Mouse (Mus musculus): Measurements from ENCODE around the gene Prkg2.

Gene Prkg2

DNA sequence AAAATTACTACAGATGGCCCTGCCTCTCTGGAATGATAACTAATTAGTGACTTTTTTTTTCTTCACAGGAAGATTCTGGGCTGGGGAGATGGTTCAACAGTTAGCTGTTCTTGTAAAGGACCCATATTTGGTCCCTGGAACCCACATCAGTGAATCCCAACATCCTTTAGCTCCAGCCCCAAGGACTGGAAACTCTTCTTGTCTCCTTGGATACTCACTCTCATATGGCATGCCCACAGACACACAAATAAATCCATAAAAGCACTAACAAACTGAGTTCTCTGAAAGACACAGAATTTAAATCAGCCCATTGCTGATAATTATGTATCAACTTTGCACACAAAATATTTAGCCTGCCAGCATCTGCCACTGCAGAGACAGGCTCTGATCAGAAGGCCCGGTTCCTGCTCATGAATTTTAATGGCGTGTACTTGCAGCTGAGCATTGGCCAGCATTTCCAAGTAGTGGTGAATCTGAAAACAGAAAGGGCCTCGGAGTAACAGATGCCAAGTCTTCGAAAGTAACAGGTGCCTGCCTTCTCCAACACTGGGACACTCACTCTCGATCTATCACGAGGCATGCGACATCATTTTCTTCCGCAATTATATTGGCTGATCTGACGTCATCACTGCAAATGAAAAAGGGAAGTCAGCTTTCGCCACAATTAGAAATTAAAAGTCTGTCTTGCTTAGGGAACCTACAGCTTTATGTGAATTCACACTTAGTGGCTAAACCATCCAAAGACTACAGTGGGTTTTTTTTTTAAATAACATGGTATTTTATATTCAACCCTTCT lies 61.1 kb downstream of the Prkg2 start:
- DNase-seq (ENCODE audit: low read depth, low spot score): no peak

DNA sequence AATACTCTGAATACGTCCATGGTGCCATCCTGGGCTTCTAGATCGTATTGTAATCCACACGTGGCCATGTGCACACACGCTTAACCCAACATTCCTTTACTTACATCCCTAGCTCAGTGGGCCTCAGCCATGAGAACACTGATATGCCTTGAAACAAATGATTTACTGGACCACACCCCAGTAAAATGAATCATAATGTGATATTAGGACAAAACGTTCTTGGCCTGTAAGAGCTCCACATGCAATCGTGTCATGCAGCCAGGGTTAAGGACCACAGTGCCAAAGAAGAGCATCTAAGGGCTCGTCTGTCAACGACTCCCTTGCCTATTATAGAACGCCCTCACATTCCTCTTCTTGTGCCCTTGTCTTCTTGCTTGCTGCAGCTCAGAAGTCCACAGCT lies 70.5 kb downstream of the Prkg2 start:
- no peak for DNase-seq (ENCODE audit: low read depth, low spot score)

DNA sequence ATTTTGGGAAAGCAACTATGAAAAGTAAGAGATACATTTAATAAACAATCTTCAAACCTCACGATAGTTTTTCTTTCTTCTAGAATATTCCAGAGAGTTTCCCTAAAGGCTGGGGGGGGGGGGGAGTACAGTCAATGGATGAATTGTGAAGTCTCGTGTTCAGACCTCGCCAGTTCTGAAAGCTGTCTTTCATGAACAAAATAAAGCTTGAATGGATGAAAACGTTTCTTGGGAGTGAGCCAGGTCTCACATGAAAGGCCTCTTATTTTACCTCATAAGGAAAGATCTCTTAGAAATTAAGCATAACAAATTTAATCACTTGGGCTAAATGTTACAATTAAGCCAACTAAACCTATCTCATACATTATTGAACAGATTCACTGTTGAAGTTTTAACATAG lies 72.0 kb downstream of the Prkg2 start:
- DNase-seq (ENCODE audit: low read depth, low spot score): no peak

DNA sequence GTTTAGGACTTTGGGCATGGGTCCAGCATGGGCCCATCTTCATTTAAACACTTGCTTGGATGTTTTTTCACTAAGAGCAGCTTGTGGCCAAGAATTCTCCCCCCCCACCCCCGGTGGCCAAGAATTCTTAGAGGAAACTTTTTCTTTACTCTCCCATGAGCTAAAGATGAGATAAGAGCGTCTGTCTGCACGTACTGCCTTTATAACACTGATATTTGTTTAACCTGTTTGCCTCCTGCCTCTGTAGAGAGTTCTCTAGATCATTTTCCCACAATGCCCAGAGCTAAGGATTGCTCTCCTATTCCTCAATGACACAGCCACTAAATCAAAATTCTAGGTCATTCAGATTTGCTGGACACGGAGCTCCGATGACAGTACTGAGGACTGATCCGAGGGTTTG lies 72.8 kb downstream of the Prkg2 start:
- DNase-seq (ENCODE audit: low read depth, low spot score): no peak

DNA sequence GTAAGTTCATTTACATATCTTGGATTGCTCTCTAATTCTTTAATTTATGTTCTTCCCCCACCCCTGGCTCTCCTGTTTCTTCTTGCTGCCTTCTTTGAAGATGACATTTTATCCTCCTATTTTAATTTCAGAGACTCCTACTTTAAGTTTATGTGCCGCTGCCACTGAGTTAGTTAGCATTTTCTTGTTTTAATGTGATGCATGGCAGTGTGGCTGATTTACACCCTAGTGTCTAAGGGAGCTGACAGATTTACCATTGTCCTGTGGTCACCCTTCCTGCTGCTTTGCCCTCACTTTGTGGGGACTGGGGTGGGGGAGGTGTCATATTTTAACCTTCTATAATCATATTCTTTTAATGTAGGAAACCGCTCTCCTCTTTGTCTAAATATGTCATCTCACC lies 74.7 kb downstream of the Prkg2 start:
- DNase-seq (ENCODE audit: low read depth, low spot score): no peak

DNA sequence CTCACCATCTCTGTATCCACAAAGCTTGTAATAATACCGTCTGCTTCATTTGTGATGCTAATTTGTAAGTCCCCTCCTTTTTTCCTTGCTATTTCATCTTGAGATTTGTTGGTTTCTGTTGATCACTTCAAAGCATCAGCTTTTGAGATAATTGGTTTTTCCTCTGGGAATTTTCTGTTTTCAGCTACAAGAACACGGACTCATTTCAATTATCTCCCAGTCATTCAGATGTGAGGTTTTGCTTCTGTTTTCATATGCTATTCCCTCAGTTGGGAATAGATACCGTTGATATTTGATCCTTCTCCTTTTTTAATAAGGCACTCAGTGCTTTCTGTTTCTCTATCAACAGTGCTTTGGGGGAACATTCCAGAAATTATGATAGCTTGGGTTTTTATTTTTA lies 81.6 kb downstream of the Prkg2 start:
- no peak for DNase-seq (ENCODE audit: low read depth, low spot score)

DNA sequence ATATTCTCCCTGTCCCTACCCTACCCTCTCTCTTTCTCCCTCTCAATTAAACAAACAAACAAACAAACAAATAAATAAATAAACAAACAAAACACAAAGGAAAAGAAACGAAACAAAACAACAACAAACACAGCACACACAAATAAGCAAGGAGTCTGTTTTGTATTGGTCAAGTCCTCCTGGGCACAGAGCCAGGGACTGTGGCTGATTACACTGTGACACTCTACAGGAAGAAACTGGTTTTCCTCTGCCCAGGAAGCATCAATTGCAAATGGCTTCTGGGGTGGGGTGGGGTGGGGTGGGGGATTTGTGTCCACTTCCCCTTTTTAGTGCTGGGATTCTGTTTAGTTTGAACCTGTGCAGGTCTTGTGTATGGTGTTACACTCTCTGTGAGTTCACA lies 83.8 kb downstream of the Prkg2 start:
- no peak for DNase-seq (ENCODE audit: low read depth, low spot score)

DNA sequence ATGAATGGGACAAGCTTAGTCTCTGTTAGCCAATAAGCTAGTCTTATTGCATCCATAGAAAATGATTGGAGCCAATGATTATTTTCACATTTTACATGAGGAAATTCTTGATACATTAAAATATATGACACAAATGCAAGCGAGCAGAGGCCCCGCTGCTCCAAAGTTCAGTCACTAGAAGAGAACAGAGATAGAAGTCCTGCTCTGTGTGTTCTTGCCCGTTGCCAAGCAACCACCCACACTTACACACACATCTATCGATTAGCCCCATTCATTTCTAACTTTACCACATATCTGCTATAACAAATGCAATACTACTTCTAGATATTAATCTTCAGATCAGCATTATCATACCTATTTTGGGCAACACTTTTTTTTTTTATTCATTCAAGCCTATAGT lies 85.6 kb downstream of the Prkg2 start:
- no peak for DNase-seq (ENCODE audit: low read depth, low spot score)

DNA sequence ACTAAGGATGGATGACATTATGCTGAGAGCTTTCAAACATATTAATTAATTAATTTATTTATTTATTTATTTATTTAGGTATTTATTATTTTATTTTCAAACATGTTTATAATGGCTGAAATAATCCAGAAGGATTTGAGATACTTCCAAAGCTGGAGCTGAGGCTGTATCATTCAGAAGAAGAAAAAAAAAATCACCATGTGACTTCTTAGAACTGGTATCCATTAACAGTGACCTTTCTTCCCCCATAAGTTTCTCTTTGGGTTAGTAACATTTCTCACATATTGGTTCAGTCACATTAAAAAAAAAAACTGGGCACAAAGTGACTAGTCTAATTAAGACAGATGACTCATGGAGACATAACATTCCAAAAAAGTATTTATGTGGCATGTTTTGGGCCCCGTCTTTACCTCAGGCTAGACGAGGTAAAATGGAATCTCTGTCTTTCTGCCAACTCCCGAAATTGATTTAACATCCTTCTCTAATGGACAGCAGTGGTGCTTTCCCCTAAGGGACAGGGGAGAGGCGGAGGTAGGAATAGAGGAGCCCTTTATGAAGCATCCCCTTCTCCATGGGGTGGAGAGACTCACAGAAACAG lies 86.6 kb downstream of the Prkg2 start:
- DNase-seq (ENCODE audit: low read depth, low spot score): no peak

DNA sequence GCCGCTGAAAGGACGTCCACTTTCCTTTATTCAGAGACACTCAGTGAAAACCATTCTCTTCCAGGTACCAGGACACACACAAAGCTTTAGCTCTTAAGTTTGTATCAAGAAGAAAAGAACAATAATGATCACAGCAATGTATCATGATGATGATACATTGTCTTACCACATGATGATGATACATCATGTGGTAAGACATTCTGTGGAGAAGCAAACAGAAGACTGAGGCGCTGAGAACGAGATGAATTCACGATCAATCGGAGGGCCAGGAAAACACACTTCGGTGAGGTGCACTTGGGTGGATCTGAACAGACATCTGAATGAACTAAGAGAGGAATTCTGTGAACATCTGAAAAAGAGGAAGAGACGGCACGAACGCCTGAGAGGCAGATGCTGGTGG lies 87.4 kb downstream of the Prkg2 start:
- no peak for DNase-seq (ENCODE audit: low read depth, low spot score)

DNA sequence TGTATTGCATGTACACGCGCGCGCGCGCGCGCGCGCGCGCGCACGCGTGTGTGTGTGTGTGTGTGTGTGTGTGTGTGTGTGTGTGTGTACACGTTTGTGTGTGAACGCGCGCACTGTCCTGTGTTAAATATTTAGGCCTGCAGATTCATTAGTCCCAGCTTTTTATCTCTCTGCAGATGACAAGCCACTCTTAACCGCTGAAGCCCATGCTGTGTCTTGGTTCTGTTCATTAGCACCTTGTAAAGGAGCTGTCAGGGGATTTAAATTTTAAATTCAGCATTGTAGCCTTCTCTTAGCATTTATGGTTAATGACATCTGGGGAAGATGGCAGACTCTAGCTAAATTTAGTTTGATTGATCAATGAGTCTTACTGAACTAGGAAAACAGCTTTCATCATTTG lies 90.5 kb downstream of the Prkg2 start:
- no peak for DNase-seq (ENCODE audit: low read depth, low spot score)

DNA sequence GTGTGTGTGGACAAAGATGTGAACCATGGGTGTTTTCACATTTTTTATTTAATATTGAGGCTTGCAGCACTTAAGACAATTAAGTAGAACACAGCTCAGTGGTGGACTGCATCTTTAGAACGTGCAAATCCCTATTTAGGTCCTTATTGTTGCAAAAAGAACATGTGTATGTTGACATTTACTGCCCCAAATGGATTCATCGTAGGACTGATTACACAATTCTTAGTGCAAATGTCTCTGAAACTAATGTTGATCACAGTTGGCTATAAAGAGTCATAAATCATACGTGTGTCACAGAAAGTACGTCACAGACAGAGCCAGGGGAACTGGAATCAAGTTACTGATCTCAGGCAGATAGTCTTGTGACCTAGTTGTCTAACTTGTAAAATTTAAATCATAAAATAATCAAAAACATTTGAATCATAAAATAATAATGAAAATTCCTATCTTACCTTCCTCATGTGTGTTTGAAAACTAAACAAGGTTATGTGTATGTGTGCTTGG lies 91.0 kb downstream of the Prkg2 start:
- no peak for DNase-seq (ENCODE audit: low read depth, low spot score)

DNA sequence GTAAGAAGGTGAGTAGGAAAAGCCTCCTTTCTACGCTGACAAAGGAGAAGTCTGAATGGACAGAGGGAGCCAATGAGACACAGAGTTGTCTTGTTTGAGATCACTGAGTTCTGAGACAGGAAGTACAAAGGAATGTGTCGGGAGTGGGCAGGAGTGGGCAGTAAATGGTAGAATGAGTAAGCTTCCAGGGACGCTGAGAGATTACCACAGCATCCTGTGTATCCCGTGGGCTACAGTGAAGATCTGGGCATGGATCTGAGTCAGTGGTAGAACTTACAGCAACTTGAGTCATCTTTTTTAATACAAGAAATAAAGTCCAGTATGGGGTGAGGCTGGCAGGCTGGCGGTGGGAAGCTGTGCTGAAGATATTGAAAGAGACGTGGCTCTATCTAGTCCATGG lies 93.4 kb downstream of the Prkg2 start:
- DNase-seq (ENCODE audit: low read depth, low spot score): no peak

DNA sequence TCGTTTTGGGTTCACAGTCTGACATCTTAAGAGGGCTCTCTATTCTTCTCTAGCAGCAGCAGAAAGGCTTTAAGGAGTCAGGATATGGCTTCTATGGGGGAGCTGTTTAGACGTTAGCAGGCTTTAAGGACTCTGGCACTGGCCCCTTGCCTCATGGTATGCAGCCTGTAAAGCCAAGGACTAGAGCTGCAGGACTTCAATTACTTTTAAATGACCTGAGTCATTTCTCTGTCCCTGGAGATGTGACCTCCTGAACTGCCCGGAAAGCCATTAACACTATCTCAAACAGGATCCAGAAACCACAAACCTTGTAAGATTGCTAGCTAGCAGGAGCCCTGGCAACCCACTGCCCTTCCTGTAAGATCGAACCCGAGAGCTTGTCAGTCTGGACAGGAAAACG lies 96.4 kb downstream of the Prkg2 start:
- DNase-seq (ENCODE audit: low read depth, low spot score): no peak

DNA sequence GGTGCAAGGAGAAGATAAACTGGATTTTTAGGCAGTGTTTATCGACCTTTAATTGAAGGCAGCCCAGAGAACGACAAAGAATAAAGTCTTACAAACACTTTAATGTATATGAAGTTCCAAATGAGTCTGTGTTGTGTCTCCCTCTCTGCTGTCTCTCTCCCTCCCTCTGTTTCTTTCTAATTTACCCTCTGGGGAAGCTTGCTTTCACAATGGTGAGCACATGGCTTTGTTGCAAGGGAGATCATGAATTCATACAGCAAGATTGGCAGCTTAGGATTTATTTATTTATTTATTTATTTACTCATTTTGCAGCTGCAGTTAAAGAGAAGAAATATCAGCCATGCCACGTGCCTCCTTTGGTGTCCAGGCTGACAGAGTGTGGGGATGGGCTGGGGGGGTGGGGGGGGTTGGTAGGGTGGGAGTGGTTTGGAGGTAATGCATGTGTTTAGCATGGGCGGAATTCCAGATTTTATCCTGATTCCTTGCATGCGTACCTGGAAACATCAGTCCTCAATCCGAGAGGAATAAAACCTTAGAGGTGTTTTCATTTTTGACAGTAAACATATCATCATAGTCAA lies 97.4 kb downstream of the Prkg2 start:
- DNase-seq (ENCODE audit: low read depth, low spot score): no peak

DNA sequence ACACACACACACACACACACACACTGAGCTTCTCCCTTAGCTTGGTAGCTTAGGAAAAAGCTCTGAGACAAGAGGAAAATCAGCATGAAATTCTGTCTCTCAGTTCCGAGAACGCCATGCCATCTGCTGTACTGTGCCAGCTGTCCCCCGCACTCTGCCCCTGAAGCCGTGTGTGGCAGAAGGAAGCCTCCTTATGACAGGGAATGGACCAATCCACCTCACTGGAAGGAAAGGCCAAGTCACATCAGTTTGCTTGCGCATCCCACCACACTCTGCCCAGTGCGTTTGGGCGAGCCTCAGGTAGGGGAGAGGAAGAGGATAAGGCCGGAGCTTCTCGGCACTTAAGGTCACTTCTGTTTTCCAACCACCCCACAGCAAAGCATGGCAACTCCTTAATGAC lies 98.0 kb downstream of the Prkg2 start:
- no peak for DNase-seq (ENCODE audit: low read depth, low spot score)

DNA sequence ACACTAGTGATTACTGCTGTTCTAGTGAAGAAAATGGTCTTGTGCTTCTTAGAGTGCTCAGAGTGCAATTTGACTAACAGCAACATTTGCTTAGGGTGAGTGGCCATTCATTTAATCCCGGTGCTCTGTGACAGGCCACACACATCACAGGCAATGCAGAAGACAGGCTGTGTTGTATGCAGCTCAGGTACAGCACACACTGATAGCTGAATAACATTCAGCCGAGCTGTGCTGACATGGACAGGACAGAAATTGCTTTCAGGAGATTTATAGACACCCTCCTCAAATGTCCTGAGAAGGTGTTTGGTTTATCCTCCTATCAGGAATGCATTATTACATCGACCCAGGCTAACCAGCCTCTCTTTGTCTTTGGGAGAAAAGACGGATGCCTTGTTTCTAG lies 99.3 kb downstream of the Prkg2 start:
- DNase-seq (ENCODE audit: low read depth, low spot score): no peak

DNA sequence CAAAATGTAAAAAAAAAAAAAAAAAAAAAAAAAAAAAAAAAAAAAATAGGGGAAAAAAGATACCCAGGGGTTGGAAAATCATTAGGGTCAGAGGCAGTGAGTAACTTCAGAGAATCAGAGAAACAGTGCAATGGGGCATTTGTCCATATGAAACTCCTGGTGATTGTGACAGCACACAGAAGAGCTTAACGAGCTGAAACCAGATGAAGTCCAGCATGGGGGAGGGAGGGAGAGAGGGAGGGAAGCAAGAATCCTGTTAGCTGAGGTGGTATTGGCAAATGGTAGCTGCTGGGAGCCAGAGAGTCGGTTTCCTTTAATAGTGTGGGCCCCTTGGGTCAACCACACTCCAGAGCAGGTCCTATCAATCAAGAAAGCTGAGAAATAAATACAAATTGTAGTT lies 100.5 kb downstream of the Prkg2 start:
- no peak for DNase-seq (ENCODE audit: low read depth, low spot score)

DNA sequence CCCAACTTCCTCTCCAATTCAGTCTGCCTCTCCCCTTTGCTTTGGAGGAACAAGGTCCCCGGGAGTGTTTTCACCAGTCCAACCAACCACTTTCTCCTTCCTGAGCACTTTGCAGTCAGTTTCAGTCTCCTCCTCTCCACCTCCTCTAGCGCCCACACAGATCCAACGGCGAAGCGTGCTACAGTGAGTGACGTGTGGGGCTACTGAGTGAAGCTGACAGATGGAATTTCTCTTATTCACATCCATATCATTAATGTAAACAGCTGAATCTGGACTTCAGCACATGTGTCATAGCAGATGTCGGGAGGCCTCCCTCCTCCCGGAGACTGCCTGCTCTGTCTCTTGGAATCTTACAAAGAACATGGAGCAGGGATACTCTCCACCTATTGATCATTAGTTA lies 101.2 kb downstream of the Prkg2 start:
- no peak for DNase-seq (ENCODE audit: low read depth, low spot score)

DNA sequence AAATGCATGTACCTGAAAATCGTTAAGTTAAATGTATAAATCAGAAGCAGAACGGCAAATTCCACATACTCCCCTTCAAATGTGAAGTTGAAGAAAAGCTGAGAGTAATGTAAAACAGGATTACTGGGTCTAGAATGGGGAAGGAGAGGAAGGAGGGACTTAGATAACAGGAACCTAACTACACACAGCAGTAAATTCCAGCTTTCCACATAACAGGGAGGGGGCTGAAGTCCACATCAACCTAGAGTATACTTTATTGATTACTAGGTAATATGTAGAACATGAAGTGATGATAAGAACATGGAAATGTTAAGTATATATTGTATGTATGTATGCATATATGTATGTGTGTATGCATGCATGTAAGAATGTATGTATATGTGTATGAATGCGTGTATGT lies 114.2 kb downstream of the Prkg2 start:
- no peak for DNase-seq (ENCODE audit: low read depth, low spot score)

DNA sequence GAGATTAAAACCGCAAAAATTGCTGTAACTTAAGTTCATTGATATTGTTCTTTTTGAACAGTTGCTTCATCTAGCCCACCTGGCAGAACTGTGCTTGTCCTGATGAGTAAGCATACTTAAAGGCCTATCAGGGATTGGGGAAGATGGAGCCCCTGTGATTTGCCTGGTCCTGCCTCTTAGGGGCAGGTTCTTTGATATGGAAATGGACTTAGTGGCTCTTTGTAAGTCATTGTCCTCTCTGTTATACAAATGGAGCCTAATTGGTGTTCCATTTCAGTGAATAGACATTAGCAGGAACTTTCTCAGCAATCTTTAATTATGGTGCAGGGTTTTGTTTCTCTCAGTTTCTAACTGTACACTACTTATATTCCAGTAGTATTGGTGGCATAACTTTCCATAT lies 115.5 kb downstream of the Prkg2 start:
- no peak for DNase-seq (ENCODE audit: low read depth, low spot score)

DNA sequence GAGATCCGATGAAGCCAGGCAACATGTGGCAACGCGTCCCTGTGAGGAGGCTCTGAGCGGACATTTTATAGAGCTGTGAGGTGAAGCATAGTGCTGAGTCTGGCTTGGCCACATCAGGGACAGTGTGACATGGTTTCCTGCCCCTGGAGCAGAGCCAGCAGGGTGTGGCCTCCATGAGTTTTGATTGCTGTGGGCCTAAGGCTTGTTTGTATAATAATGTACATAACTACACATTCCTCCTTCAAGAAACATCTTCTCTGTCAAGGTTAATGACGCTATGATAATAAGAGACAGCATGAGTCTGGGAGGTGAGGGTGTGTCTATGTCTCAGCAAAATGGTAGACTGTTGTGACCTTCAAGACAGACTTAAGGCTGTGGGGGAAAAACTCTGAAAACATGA lies 118.4 kb downstream of the Prkg2 start:
- no peak for DNase-seq (ENCODE audit: low read depth, low spot score)

DNA sequence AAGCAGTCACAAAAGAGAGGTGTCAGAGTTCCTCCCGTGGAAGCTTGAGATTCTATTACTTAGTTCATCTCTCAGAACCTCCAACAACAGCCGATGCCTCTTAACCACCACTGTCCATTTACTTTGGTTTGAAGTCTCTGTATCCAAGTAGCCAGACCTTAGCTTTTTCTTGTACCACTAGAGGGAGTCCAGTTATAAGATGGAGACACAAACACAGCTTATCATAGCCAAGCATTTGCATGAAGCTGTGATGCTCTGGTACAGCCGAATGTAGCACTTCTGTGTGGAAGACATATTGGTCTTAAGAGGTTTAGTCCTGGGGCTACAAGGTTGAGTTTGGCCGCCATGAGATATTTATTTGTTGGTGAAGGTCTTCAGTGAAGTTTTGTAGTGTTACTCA lies 134.8 kb downstream of the Prkg2 start:
- no peak for DNase-seq (ENCODE audit: low read depth, low spot score)
